28 mouse cellular contexts compared by ENCODE assay signal in the genomic region with DNA sequence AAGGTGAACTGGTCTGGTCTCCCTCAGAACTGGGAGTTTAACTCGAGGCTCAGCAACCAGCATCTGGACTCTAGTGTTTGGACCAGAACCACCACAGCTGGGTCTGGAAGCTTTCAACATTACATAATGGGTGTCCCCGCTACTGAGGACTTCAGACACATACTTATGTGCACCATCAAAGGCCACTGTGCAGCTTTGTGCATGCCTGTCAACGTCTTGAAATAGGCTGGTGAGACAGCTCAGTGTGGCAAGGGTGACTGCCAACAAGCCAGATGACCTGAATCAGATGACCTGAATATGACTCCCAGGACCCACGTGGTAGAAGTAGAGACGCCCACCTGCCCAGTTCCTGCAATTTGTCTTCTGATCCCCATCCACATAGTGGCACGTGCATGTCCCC.
DNase-seq lines count a peak whose midpoint lies in the region; ATAC-seq and TF ChIP-seq lines count a peak whose summit lies in the region.
"Had no signal": no experiment of that assay in that cellular context is flagged by ENCODE, and none has a peak within 500 bp of the region (broad histone marks: within the 10 kb centered on the region; RNA-seq: fewer than 3 reads in every experiment).

No protein-coding gene starts in this region.

- TF ChIP-seq POLR2A in heart, adult 2 months (IDR thresholded peaks at IDR 0.05; ENCODE audit: insufficient read depth, low read depth, low read length) = no peak

- TF ChIP-seq CTCF in heart, adult 2 months (IDR thresholded peaks at IDR 0.05) = no peak

- peak; percentile 23 for DNase-seq in gastrocnemius, adult 18-20 months (ENCODE audit: low spot score)
- no peak for DNase-seq in gastrocnemius, postnatal 10 days
- DNase-seq in heart, adult 2 months = peak; percentile 19 to 20
- DNase-seq in testis, postnatal 10 days (ENCODE audit: low spot score) = peak; percentile 26
- no peak for DNase-seq in testis, postnatal 14 days (ENCODE audit: low spot score)
- DNase-seq in skeletal muscle tissue, adult 2 months (ENCODE audit: low read depth, low spot score) = peak; percentile 47
- DNase-seq in layer of hippocampus, postnatal 25 days (ENCODE audit: extremely low spot score in 1 of 2, low spot score in 1 of 2) = no peak
- DNase-seq: adrenal gland, adult 8-10 months; cerebellum, adult 8-10 months; cerebellum, postnatal 36 days; kidney, adult 9 months; kidney, postnatal 10 days; liver; lung, embryonic 14.5 days; lung, postnatal 14 days; right cerebral cortex, postnatal 14 days; spleen, adult 18-20 months; thymus, adult 2 months; thymus, postnatal 36 days had no signal

- peaks cover 1% of the 10 kb centered on the region for H3K4me1 ChIP-seq in heart, adult 2 months (ENCODE audit: control insufficient read depth, insufficient read depth, low read length)
- peaks cover 21% of the 10 kb centered on the region for H3K4me1 ChIP-seq in heart, embryonic 12.5 days (replicated peaks)

- 53% methylated on average over 6 of the region's 6 CpGs for WGBS in heart, adult 2 months
- WGBS in heart, embryonic 12.5 days = 47% methylated on average over 6 of the region's 6 CpGs

- H3K4me3 ChIP-seq in heart, adult 2 months = no peak overlapping the region
- H3K4me3 ChIP-seq in heart, embryonic 12.5 days = no peak overlapping the region
- H3K4me3 ChIP-seq: forebrain, embryonic 13.5 days; hindbrain, embryonic 13.5 days; midbrain, embryonic 12.5 days; myocyte; neural tube, embryonic 12.5 days had no signal

- H3K27me3 ChIP-seq in heart, adult 2 months (ENCODE audit: control insufficient read depth, insufficient read depth, low read length) = no peaks in the 10 kb centered on the region
- no peaks in the 10 kb centered on the region for H3K27me3 ChIP-seq in heart, embryonic 12.5 days (replicated peaks)
- H3K27me3 ChIP-seq: forebrain, embryonic 13.5 days; hindbrain, embryonic 13.5 days; midbrain, embryonic 12.5 days; neural tube, embryonic 12.5 days had no signal

- ATAC-seq in heart, embryonic 12.5 days (ENCODE audit: insufficient number of reproducible peaks, low FRiP score) = no peak
- ATAC-seq: forebrain, embryonic 13.5 days; intestine, postnatal 0 days had no signal

- intact Hi-C loops in heart, adult 2 months (cut with DNase I) = no loop called here

- H3K9me3 ChIP-seq in heart, embryonic 12.5 days (replicated peaks) = no peaks in the 10 kb centered on the region
- H3K9me3 ChIP-seq: forebrain, embryonic 13.5 days; G1E; hindbrain, embryonic 13.5 days; midbrain, embryonic 12.5 days; neural tube, embryonic 12.5 days had no signal

- no peak overlapping the region for H3K4me2 ChIP-seq in heart, embryonic 12.5 days
- H3K4me2 ChIP-seq: forebrain, embryonic 13.5 days; hindbrain, embryonic 13.5 days; lung, embryonic 14.5 days; midbrain, embryonic 12.5 days; neural tube, embryonic 12.5 days had no signal

- no peaks in the 10 kb centered on the region for H3K36me3 ChIP-seq in heart, adult 2 months (ENCODE audit: control insufficient read depth, insufficient read depth, low read length)
- no peaks in the 10 kb centered on the region for H3K36me3 ChIP-seq in heart, embryonic 12.5 days
- H3K36me3 ChIP-seq: G1E; hindbrain, embryonic 13.5 days; midbrain, embryonic 12.5 days; neural tube, embryonic 12.5 days had no signal

- no peak overlapping the region for H3K27ac ChIP-seq in heart, adult 2 months
- H3K27ac ChIP-seq in heart, embryonic 12.5 days (ENCODE audit: poor library complexity, severe bottlenecking) = no peak overlapping the region
- H3K27ac ChIP-seq: forebrain, embryonic 13.5 days; hindbrain, embryonic 13.5 days; liver, embryonic 14.5 days; midbrain, embryonic 12.5 days; neural tube, embryonic 12.5 days had no signal

- 0 out of 2 replicates have a peak, but pooled peaks have one; percentile 38 for TF ChIP-seq EP300 in heart, adult 2 months (IDR thresholded peaks at IDR 0.05; ENCODE audit: insufficient read depth, low read depth, low read length)

- H3K79me2 ChIP-seq in heart, adult 2 months (replicated peaks; ENCODE audit: control insufficient read depth, insufficient read depth, low read length) = no peaks in the 10 kb centered on the region

- no peak overlapping the region for H3K9ac ChIP-seq in heart, adult 2 months (ENCODE audit: low read depth, low read length)
- H3K9ac ChIP-seq in heart, embryonic 12.5 days = no peak overlapping the region
- H3K9ac ChIP-seq: forebrain, embryonic 13.5 days; hindbrain, embryonic 13.5 days; liver, embryonic 14.5 days; lung, embryonic 14.5 days; midbrain, embryonic 12.5 days; neural tube, embryonic 12.5 days had no signal

Comparison
In these comparisons a context has a peak if more than half of its experiments do, and no peak if none do; other contexts are left out.
1. DNase-seq: peak in gastrocnemius, adult 18-20 months (single experiment), heart, adult 2 months (2 of 2), testis, postnatal 10 days (single experiment) and skeletal muscle tissue, adult 2 months (single experiment); none in gastrocnemius, postnatal 10 days (single experiment), testis, postnatal 14 days (single experiment) and layer of hippocampus, postnatal 25 days (0 of 2).